Mouse (Mus musculus): ENCODE measurements around the gene Srsf3. TPM values are rescaled to one million over a fixed set of nuclear protein-coding genes. Genes with fewer than 3 reads are reported as not detected.
A peak's percentile ranks its signal among the peaks of the same experiment; 100 is the strongest.

Gene Srsf3
- polyA plus RNA-seq, 1 experiment from 2014 or later = 451 TPM

GRCm38 (mm10) chr17:29048748-29049507, 16.5 kb downstream of the Srsf3 start:
- Histone ChIP-seq H3K27ac (ENCODE audit: low read length) (no peak overlapping the region), H3K4me2 (ENCODE audit: low read depth, low read length) (no peak overlapping the region), H3K4me1 (ENCODE audit: control insufficient read depth, insufficient read depth, low read length) (peaks cover 23% of the 10 kb centered on the region), H3K36me3 (ENCODE audit: control insufficient read depth, insufficient read depth, low read length) (peaks cover 10% of the 10 kb centered on the region), H3K9ac (ENCODE audit: low read depth, low read length) (no peak overlapping the region), H3K9me3 (ENCODE audit: control insufficient read depth, low read length) (no peaks in the 10 kb centered on the region), H3K27me3 (replicated peaks; ENCODE audit: control insufficient read depth, insufficient read depth, low read length) (no peaks in the 10 kb centered on the region), H3K4me3 (ENCODE audit: low read length) (no peak overlapping the region)
- WGBS = 19% methylated on average over 13 of the region's 13 CpGs
- ATAC-seq = 0 out of 2 replicates have a peak, but pooled peaks have one; percentile 13

DNA sequence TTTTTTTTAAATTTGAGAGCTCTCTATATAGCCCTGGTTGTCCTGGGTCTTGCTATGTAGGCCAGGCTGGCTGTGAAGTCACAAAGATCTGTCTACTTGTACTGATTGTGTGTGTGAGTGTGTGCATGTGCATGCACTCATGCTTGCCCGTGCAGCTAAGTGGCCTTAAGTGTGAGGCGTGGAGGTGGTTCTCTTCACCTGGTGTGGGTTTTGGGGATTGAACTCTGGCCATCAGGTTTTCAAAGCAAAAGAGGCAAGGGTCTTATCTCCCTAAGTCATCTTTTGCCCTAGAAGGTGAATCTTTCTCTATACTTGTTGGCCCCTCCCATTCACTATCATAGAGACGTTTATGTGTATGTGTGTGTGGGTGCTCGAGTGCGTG, 17.1 kb downstream of the Srsf3 start:
- no peak overlapping the region for H3K4me3 ChIP-seq (ENCODE audit: low read length)
- H3K36me3 ChIP-seq (ENCODE audit: control insufficient read depth, insufficient read depth, low read length) = peaks cover 10% of the 10 kb centered on the region
- WGBS = 53% methylated on average over 5 of the region's 5 CpGs
- H3K9me3 ChIP-seq (ENCODE audit: control insufficient read depth, low read length) = no peaks in the 10 kb centered on the region
- peak overlapping the region; percentile 80 for H3K27ac ChIP-seq (ENCODE audit: low read length)
- H3K9ac ChIP-seq (ENCODE audit: low read depth, low read length) = 0 out of 2 replicates have a peak overlapping the region, but pooled peaks have one; percentile 13
- H3K4me2 ChIP-seq (ENCODE audit: low read depth, low read length) = no peak overlapping the region
- ATAC-seq = no peak
- peaks cover 29% of the 10 kb centered on the region for H3K4me1 ChIP-seq (ENCODE audit: control insufficient read depth, insufficient read depth, low read length)
- no peaks in the 10 kb centered on the region for H3K27me3 ChIP-seq (replicated peaks; ENCODE audit: control insufficient read depth, insufficient read depth, low read length)

DNA sequence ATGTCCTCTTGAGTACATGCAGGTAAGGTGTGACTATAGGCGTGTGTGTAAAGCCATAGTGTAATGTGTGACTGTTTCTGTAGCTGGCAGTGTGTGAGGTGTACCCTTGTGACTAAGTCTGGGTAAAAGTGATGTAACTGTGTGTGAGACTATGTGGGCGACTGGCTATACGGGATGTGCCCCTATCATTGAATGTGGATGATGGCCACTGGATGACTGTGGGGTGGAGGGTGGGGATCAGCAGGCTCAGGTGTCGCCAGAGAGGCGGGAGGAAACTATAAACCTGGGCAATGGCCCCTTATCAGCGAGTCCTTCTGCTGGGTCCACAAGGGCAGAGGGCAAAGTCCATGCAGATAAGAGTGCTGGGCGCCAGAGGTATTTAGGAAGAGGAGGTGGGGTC, 17.5 kb downstream of the Srsf3 start:
- H3K4me2 ChIP-seq (ENCODE audit: low read depth, low read length) = peak overlapping the region; percentile 44
- peak overlapping the region; percentile 62; the same call in 1 of the 2 replicates for H3K9ac ChIP-seq (ENCODE audit: low read depth, low read length)
- no peaks in the 10 kb centered on the region for H3K27me3 ChIP-seq (replicated peaks; ENCODE audit: control insufficient read depth, insufficient read depth, low read length)
- no peaks in the 10 kb centered on the region for H3K9me3 ChIP-seq (ENCODE audit: control insufficient read depth, low read length)
- ATAC-seq = peak; percentile 81
- peaks cover 30% of the 10 kb centered on the region for H3K4me1 ChIP-seq (ENCODE audit: control insufficient read depth, insufficient read depth, low read length)
- peak overlapping the region; percentile 88 for H3K27ac ChIP-seq (ENCODE audit: low read length)
- 52% methylated on average over 7 of the region's 7 CpGs for WGBS
- H3K36me3 ChIP-seq (ENCODE audit: control insufficient read depth, insufficient read depth, low read length) = peaks cover 10% of the 10 kb centered on the region
- 0 out of 2 replicates have a peak overlapping the region, but pooled peaks have one; percentile 10 for H3K4me3 ChIP-seq (ENCODE audit: low read length)

DNA sequence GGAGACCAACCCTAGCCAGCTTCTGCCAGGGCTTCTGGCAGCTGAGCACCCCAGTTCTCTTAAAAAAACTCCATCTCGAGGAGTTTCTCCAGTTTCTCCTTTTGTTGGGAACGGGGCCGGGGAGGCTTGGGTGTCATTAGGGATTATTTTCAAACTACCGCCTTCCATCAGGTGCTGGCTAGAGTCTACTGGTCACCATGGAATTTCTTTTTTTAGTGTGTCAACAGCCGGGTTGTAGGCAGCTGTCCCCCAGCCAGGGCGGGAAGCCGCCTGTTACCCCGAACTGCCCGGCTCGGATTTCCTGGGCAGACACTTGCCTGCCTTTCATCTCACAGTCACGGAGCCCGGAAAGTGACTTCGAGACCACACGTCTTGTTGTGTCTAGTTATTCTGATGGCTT, 18.4 kb downstream of the Srsf3 start:
- peak overlapping the region; percentile 62 for H3K9ac ChIP-seq (ENCODE audit: low read depth, low read length)
- no peak for ATAC-seq
- WGBS = 31% methylated on average over 14 of the region's 14 CpGs
- peak overlapping the region; percentile 88 for H3K27ac ChIP-seq (ENCODE audit: low read length)
- H3K4me1 ChIP-seq (ENCODE audit: control insufficient read depth, insufficient read depth, low read length) = peaks cover 32% of the 10 kb centered on the region
- no peaks in the 10 kb centered on the region for H3K27me3 ChIP-seq (replicated peaks; ENCODE audit: control insufficient read depth, insufficient read depth, low read length)
- peak overlapping the region; percentile 44 for H3K4me2 ChIP-seq (ENCODE audit: low read depth, low read length)
- H3K9me3 ChIP-seq (ENCODE audit: control insufficient read depth, low read length) = no peaks in the 10 kb centered on the region
- peaks cover 10% of the 10 kb centered on the region for H3K36me3 ChIP-seq (ENCODE audit: control insufficient read depth, insufficient read depth, low read length)
- H3K4me3 ChIP-seq (ENCODE audit: low read length) = peak overlapping the region; percentile 14

DNA sequence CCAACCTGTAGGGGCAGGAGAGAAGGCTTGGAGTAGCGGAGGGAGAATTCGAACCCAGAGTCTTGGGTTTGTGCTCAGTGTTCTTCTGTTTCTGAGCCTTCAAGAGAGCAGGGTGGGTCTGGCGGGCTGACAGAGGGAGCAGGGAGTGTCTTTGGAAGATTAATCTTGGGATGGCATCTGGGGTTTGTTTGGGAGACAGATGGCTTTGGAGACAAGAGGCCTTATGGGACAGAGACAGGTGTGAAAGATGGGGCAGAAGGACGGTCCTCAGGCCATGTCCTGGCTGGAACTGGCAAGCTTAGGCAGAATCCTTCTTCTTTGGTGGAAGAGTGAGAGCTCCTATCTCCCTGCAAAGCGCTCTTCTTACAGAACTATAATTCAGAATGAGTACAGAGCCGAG, 20.6 kb downstream of the Srsf3 start:
- Histone ChIP-seq H3K9ac (ENCODE audit: low read depth, low read length) (no peak overlapping the region), H3K4me2 (ENCODE audit: low read depth, low read length) (no peak overlapping the region), H3K27ac (ENCODE audit: low read length) (no peak overlapping the region), H3K9me3 (ENCODE audit: control insufficient read depth, low read length) (no peaks in the 10 kb centered on the region), H3K4me3 (ENCODE audit: low read length) (no peak overlapping the region), H3K27me3 (replicated peaks; ENCODE audit: control insufficient read depth, insufficient read depth, low read length) (no peaks in the 10 kb centered on the region), H3K4me1 (ENCODE audit: control insufficient read depth, insufficient read depth, low read length) (peaks cover 41% of the 10 kb centered on the region), H3K36me3 (ENCODE audit: control insufficient read depth, insufficient read depth, low read length) (no peaks in the 10 kb centered on the region)
- ATAC-seq = no peak
- WGBS = 85% methylated on average over 6 of the region's 6 CpGs

DNA sequence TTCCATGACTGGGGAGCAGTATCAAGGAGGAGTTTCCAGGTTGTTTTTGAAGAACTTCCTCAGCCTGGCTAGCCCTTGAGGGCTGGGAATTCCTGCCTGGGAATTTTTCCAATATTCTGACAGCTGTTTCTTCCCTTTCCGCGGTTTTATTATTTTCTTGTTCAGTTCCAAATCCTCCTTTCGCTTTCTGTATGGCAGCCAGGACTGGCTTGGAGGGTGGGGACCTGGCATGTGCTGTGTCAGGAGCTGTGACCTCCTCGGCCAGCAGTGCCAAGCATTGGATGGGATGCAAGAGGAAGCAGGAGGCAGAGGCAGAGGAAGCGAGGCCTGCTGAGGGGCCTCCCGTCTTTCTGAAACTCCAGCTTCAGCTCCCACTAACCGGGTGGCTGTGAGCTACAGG, 21.4 kb downstream of the Srsf3 start:
- 25% methylated on average over 7 of the region's 7 CpGs for WGBS
- H3K4me2 ChIP-seq (ENCODE audit: low read depth, low read length) = no peak overlapping the region
- H3K27ac ChIP-seq (ENCODE audit: low read length) = peak overlapping the region; percentile 40

GRCm38 (mm10) chr17:29054429-29054828, 22.0 kb downstream of the Srsf3 start:
- Histone ChIP-seq H3K4me2 (ENCODE audit: low read depth, low read length) (no peak overlapping the region), H3K36me3 (ENCODE audit: control insufficient read depth, insufficient read depth, low read length) (no peaks in the 10 kb centered on the region), H3K9ac (ENCODE audit: low read depth, low read length) (no peak overlapping the region), H3K9me3 (ENCODE audit: control insufficient read depth, low read length) (no peaks in the 10 kb centered on the region), H3K27me3 (replicated peaks; ENCODE audit: control insufficient read depth, insufficient read depth, low read length) (no peaks in the 10 kb centered on the region), H3K27ac (ENCODE audit: low read length) (no peak overlapping the region), H3K4me3 (ENCODE audit: low read length) (no peak overlapping the region), H3K4me1 (ENCODE audit: control insufficient read depth, insufficient read depth, low read length) (peaks cover 40% of the 10 kb centered on the region)
- no peak for ATAC-seq
- 79% methylated on average over 6 of the region's 6 CpGs for WGBS

More for the DNA sequence above, 21.4 kb downstream of the Srsf3 start:
- Histone ChIP-seq H3K36me3 (ENCODE audit: control insufficient read depth, insufficient read depth, low read length) (no peaks in the 10 kb centered on the region), H3K9ac (ENCODE audit: low read depth, low read length) (peak overlapping the region; percentile 37; the same call in 1 of the 2 replicates), H3K27me3 (replicated peaks; ENCODE audit: control insufficient read depth, insufficient read depth, low read length) (no peaks in the 10 kb centered on the region), H3K9me3 (ENCODE audit: control insufficient read depth, low read length) (no peaks in the 10 kb centered on the region), H3K4me3 (ENCODE audit: low read length) (no peak overlapping the region), H3K4me1 (ENCODE audit: control insufficient read depth, insufficient read depth, low read length) (peaks cover 41% of the 10 kb centered on the region)
- ATAC-seq = no peak

DNA sequence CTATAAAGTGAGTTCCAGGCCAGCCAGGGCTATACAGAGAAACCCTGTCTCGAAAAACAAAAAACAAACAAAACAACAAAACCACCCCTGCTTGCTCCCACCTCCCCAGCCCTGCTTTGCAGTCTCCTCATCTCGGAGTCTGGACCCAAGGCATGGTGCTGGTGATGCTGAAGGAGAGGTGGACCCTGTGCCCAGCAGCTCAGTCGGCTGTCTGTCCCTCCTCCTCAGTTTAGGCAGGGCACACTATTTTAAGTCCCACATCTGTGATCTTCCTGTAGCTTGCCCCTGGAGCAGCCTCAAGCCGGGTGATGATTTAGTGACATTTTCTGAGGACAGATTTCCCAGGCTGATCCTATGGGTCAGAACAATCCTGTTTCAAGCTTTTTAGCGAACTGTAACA, 23.2 kb downstream of the Srsf3 start:
- no peak overlapping the region for H3K4me3 ChIP-seq (ENCODE audit: low read length)
- H3K4me1 ChIP-seq (ENCODE audit: control insufficient read depth, insufficient read depth, low read length) = peaks cover 36% of the 10 kb centered on the region
- H3K36me3 ChIP-seq (ENCODE audit: control insufficient read depth, insufficient read depth, low read length) = no peaks in the 10 kb centered on the region
- H3K9me3 ChIP-seq (ENCODE audit: control insufficient read depth, low read length) = no peaks in the 10 kb centered on the region
- no peaks in the 10 kb centered on the region for H3K27me3 ChIP-seq (replicated peaks; ENCODE audit: control insufficient read depth, insufficient read depth, low read length)
- no peak overlapping the region for H3K27ac ChIP-seq (ENCODE audit: low read length)
- no peak overlapping the region for H3K9ac ChIP-seq (ENCODE audit: low read depth, low read length)
- WGBS = 67% methylated on average over 5 of the region's 5 CpGs
- H3K4me2 ChIP-seq (ENCODE audit: low read depth, low read length) = no peak overlapping the region
- no peak for ATAC-seq

- Histone ChIP-seq H3K36me3 (ENCODE audit: control insufficient read depth, insufficient read depth, low read length) (no peaks in the 10 kb centered on the region), H3K4me2 (ENCODE audit: low read depth, low read length) (no peak overlapping the region), H3K9me3 (ENCODE audit: control insufficient read depth, low read length) (no peaks in the 10 kb centered on the region), H3K27me3 (replicated peaks; ENCODE audit: control insufficient read depth, insufficient read depth, low read length) (no peaks in the 10 kb centered on the region), H3K4me3 (ENCODE audit: low read length) (no peak overlapping the region), H3K9ac (ENCODE audit: low read depth, low read length) (no peak overlapping the region), H3K27ac (ENCODE audit: low read length) (no peak overlapping the region), H3K4me1 (ENCODE audit: control insufficient read depth, insufficient read depth, low read length) (peaks cover 31% of the 10 kb centered on the region)
- 0 out of 2 replicates have a peak, but pooled peaks have one; percentile 21 for ATAC-seq
- 13% methylated on average over 7 of the region's 7 CpGs for WGBS
Observed at GRCm38 (mm10) chr17:29056207-29056606, 23.8 kb downstream of the Srsf3 start.
